Mouse (Mus musculus): ENCODE results near the gene Ltv1.

- TF ChIP-seq CTCF (IDR thresholded peaks at IDR 0.05; ENCODE audit: low read depth, low read length) (no peak), GATA1 (IDR thresholded peaks at IDR 0.05; ENCODE audit: borderline replicate concordance, low read length) (no peak), POLR2AphosphoS5 (IDR thresholded peaks at IDR 0.05; ENCODE audit: insufficient replicate concordance, low read depth, low read length) (no peak)
Observed at GRCm38 (mm10) chr10:13180211-13180610, 12.8 kb downstream of the Ltv1 start.

Measured in G1E (cell line).